Mouse (Mus musculus) central nervous system, embryonic 18 days (tissue): ENCODE data around the gene Fezf2. TPM values are rescaled to one million over a fixed set of nuclear protein-coding genes. Genes with fewer than 3 reads are reported as not detected.

Experiments used
- polyA plus RNA-seq: library from polyadenylated mRNA; depleted of rRNA; stranded (reverse); fragments of >200 nt; gene quantifications from 2 replicates; pipeline ENCODE4 v1.2.3, GENCODE M21; 2012; rRNA removed

The Fezf2 gene
- 46.7 and 47.6 TPM in 2 replicates for polyA plus RNA-seq

GRCm38 (mm10) chr14:12348089-12348488 lies at the start of gene Fezf2:
TSS of gene Fezf2 (minus strand) at chr14:12348189.

Other genes with a start within 250 kb of the Fezf2 start
- 0.22 and 0.24 TPM in 2 replicates for gene Gm49355, start 64.2 kb downstream of the Fezf2 start, polyA plus RNA-seq
- 26.6 and 27.5 TPM in 2 replicates for gene 3830406C13Rik, start 64.0 kb downstream of the Fezf2 start, polyA plus RNA-seq